Comparison of ENCODE assay signal across 8 mouse cellular contexts in genomic region chr5:148966395-148966794, GRCm38 (mm10). TPM values are rescaled to one million over a fixed set of nuclear protein-coding genes. Genes with fewer than 3 reads are reported as not detected.
A peak's percentile ranks its signal among the peaks of the same experiment; 100 is the strongest.
DNase-seq lines count a peak whose midpoint lies in the region; ATAC-seq and TF ChIP-seq lines count a peak whose summit lies in the region.

No protein-coding gene starts in this region.

- ATAC-seq in erythroid progenitor cell, adult 5-6 weeks (replicated peaks; ENCODE audit: low FRiP score, poor library complexity, severe bottlenecking), result peak; percentile 4; the same call in 1 of the 2 replicates
- ATAC-seq in neural tube, embryonic 13.5 days (ENCODE audit: low read depth), result peak; percentile 9; the same call in 1 of the 2 replicates

- peaks cover 22% of the 10 kb centered on the region for H3K4me1 ChIP-seq in liver, adult 2 months (ENCODE audit: control insufficient read depth, insufficient read depth, low read length)
- peaks cover 40% of the 10 kb centered on the region for H3K4me1 ChIP-seq in limb, embryonic 10.5 days
- H3K4me1 ChIP-seq in neural tube, embryonic 13.5 days (replicated peaks), result peaks cover 38% of the 10 kb centered on the region

- no peak for TF ChIP-seq CTCF in liver, adult 2 months (IDR thresholded peaks at IDR 0.05; ENCODE audit: low read depth, low read length)

- TF ChIP-seq POLR2A in liver, adult 2 months (IDR thresholded peaks at IDR 0.05; ENCODE audit: extremely low read depth, insufficient read depth, low read length), result no peak

- H3K27me3 ChIP-seq in liver, adult 2 months (ENCODE audit: control insufficient read depth, insufficient read depth, low read length), result no peaks in the 10 kb centered on the region
- no peaks in the 10 kb centered on the region for H3K27me3 ChIP-seq in limb, embryonic 10.5 days (ENCODE audit: low read depth, poor library complexity, severe bottlenecking)
- H3K27me3 ChIP-seq in neural tube, embryonic 13.5 days, result no peaks in the 10 kb centered on the region

- no peak overlapping the region for H3K4me2 ChIP-seq in neural tube, embryonic 13.5 days

- no peaks in the 10 kb centered on the region for H3K79me2 ChIP-seq in liver, adult 2 months (ENCODE audit: control insufficient read depth, insufficient read depth, low read length)

- no peak overlapping the region for H3K4me3 ChIP-seq in liver, adult 2 months (ENCODE audit: insufficient read depth, low read depth, low read length)
- no peak overlapping the region for H3K4me3 ChIP-seq in limb, embryonic 10.5 days
- no peak overlapping the region for H3K4me3 ChIP-seq in neural tube, embryonic 13.5 days

- no peaks in the 10 kb centered on the region for H3K9me3 ChIP-seq in limb, embryonic 10.5 days (replicated peaks)
- H3K9me3 ChIP-seq in neural tube, embryonic 13.5 days, result no peaks in the 10 kb centered on the region

- H3K9ac ChIP-seq in liver, adult 2 months (ENCODE audit: low read depth, low read length), result no peak overlapping the region; the same call in 1 of the 2 replicates
- no peak overlapping the region for H3K9ac ChIP-seq in neural tube, embryonic 13.5 days

- WGBS in liver, adult 2 months, result 66% methylated on average over 6 of the region's 6 CpGs
- WGBS in limb, embryonic 10.5 days, result 77% methylated on average over 6 of the region's 6 CpGs
- 68% methylated on average over 6 of the region's 6 CpGs for WGBS in neural tube, embryonic 13.5 days

- no peaks in the 10 kb centered on the region for H3K36me3 ChIP-seq in liver, adult 2 months (ENCODE audit: control insufficient read depth, insufficient read depth, low read length)
- H3K36me3 ChIP-seq in limb, embryonic 10.5 days, result no peaks in the 10 kb centered on the region
- no peaks in the 10 kb centered on the region for H3K36me3 ChIP-seq in neural tube, embryonic 13.5 days

- DNase-seq in liver, adult 2 months (ENCODE audit: extremely low read depth, low read depth, low spot score), result no peak
- no peak for DNase-seq in liver
- no peak for DNase-seq in limb, embryonic 10.5 days (ENCODE audit: low spot score)
- DNase-seq in left cerebral cortex, postnatal 14 days (ENCODE audit: low spot score in 2 of 2), result no peak
- DNase-seq in urinary bladder, adult 18-20 months (ENCODE audit: low spot score in 2 of 2), result no peak
- DNase-seq in kidney, postnatal 36 days, result no peak

- peak overlapping the region; percentile 45 for H3K27ac ChIP-seq in liver, adult 2 months (replicated peaks; ENCODE audit: insufficient read depth, low read depth, low read length)
- H3K27ac ChIP-seq in limb, embryonic 10.5 days, result peak overlapping the region; percentile 74
- H3K27ac ChIP-seq in neural tube, embryonic 13.5 days (replicated peaks), result peak overlapping the region; percentile 66

- intact Hi-C loops in left cerebral cortex, postnatal 14 days (cut with DNase I), result no loop called here

RNA-seq across cellular contexts. Expression of gene Gm42791, which starts 28.6 kb away (rescaled TPM):
- not detected in 2 replicates for total RNA-seq in liver, adult 2 months (2014; rRNA removed)
- not detected in 2 replicates for polyA plus RNA-seq in liver, adult 2 months (2012; rRNA removed)
- not detected in 2 replicates for total RNA-seq in erythroid progenitor cell, adult 5-6 weeks (2015; ENCODE audit: low replicate concordance)
- total RNA-seq in erythroid progenitor cell, adult 5-6 weeks (2017; ENCODE audit: low replicate concordance), result not detected in 2 replicates
- polyA plus RNA-seq in limb, embryonic 10.5 days (2016; fragmentation: Nextera tagmentation; extraction: Ambion mirVana), result 0.85 TPM in 1 of 2 replicates, not detected in the other
- 0.74 and 4.3 TPM in 2 replicates for polyA plus RNA-seq in neural tube, embryonic 13.5 days (2015; fragmentation: Nextera tagmentation; extraction: Ambion mirVana)
- 10 to 100 TPM; 16.6 to 17.8 TPM for total RNA-seq in left cerebral cortex, postnatal 14 days (2021)

RNA-seq across cellular contexts. Expression of gene Katnal1, which starts 37.3 kb away (rescaled TPM):
- total RNA-seq in liver, adult 2 months (2014; rRNA removed), result 3.9 and 4.2 TPM in 2 replicates
- 1.5 and 2.0 TPM in 2 replicates for polyA plus RNA-seq in liver, adult 2 months (2012; rRNA removed)
- 28.5 and 40.2 TPM in 2 replicates for total RNA-seq in erythroid progenitor cell, adult 5-6 weeks (2015; ENCODE audit: low replicate concordance)
- total RNA-seq in erythroid progenitor cell, adult 5-6 weeks (2017; ENCODE audit: low replicate concordance), result 47.7 and 54.4 TPM in 2 replicates
- polyA plus RNA-seq in limb, embryonic 10.5 days (2016; fragmentation: Nextera tagmentation; extraction: Ambion mirVana), result 15.4 and 19.3 TPM in 2 replicates
- 32.0 and 39.8 TPM in 2 replicates for polyA plus RNA-seq in neural tube, embryonic 13.5 days (2015; fragmentation: Nextera tagmentation; extraction: Ambion mirVana)
- total RNA-seq in left cerebral cortex, postnatal 14 days (2021), result 10 to 100 TPM; 55.4 to 56.9 TPM

Comparison
In these comparisons a context has a peak if more than half of its experiments do, and no peak if none do; other contexts are left out.
1. RNA of gene Gm42791, which starts 28.6 kb away (total RNA-seq): 16.6 to 17.8 TPM in left cerebral cortex, postnatal 14 days; not detected in erythroid progenitor cell, adult 5-6 weeks and not detected in liver, adult 2 months; every median in the first group is over 10 times any median in the second.
2. Peak in every context shown above with its lines, with median percentiles within 50 percentile points of each other: H3K27ac ChIP-seq.